Mouse (Mus musculus): ENCODE data around the gene Ttc5. TPM values are rescaled to one million over a fixed set of nuclear protein-coding genes. Genes with fewer than 3 reads are reported as not detected.

Ttc5 gene
- polyA plus RNA-seq, 1 experiment from 2014 or later = 87.1 TPM

DNA sequence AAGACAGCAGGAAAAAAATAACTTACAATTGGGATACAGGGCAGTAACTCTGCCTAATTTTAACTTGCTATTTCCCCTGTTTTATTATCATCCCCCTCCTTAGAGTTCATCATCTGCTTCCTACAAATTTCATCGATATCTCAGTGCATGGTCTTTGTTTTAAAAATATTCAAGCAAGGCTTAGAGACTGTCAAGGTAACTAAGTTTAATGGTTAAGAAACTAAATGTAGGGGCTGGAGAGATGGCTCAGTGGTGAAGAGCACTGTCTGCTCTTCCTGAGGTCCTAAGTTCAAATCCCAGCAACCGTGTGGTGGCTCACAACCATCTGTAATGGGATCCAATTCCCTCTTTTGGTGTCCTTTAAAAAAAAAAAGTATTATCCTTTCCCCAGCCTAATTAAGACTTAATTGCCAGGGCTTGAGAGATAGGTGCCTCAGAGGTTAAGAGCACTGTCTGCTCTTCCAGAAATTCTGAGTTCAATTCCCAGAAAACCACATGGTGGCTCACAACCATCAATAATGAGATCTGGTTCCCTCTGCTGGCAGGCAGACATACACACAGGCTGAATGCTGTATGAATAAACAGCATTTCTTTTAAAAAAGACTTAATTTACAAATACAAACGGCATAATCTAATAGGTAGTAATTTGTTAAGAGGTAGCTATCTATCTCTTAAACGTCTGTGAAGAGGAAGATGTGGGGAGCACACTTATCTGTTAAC is 17.7 kb upstream of the Ttc5 start:
- H3K4me3 ChIP-seq = no peak overlapping the region
- no peaks in the 10 kb centered on the region for H3K36me3 ChIP-seq
- H3K9me3 ChIP-seq = no peaks in the 10 kb centered on the region
- H3K27me3 ChIP-seq = no peaks in the 10 kb centered on the region
- 64% methylated on average over 4 of the region's 4 CpGs for WGBS
- no peak overlapping the region for H3K27ac ChIP-seq
- no peak for ATAC-seq (ENCODE audit: insufficient number of reproducible peaks, insufficient read depth, low FRiP score, low TSS enrichment, low read depth)
- H3K4me2 ChIP-seq = no peak overlapping the region
- no peak overlapping the region for H3K9ac ChIP-seq
- 0 out of 2 replicates have a peak, but pooled peaks cover 2% of the 10 kb centered on the region for H3K4me1 ChIP-seq

DNA sequence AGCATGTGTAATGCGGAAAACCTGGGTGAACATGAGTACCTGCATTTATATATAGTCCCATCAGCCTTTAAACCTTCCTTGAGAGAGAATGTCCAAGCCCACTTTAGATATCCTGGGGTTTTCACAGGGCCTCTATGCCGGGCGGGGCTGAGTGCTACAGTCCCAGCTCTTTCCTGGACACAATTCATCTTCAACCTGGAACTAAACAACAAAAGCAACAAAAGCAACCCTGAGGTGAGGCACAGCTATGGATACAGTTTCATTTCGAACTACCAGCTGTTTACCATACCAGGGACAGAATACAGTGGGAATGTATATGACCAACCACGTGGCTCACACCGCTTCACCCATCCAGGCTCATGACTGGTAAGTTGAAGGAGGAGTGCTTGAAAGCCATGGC is 17.1 kb upstream of the Ttc5 start:
- WGBS = 85% methylated on average over 6 of the region's 6 CpGs
- Histone ChIP-seq H3K4me1 (0 out of 2 replicates have a peak, but pooled peaks cover 2% of the 10 kb centered on the region), H3K4me3 (no peak overlapping the region), H3K27me3 (no peaks in the 10 kb centered on the region), H3K27ac (no peak overlapping the region), H3K36me3 (no peaks in the 10 kb centered on the region), H3K9ac (no peak overlapping the region), H3K9me3 (no peaks in the 10 kb centered on the region), H3K4me2 (no peak overlapping the region)
- no peak for ATAC-seq (ENCODE audit: insufficient number of reproducible peaks, insufficient read depth, low FRiP score, low TSS enrichment, low read depth)

DNA sequence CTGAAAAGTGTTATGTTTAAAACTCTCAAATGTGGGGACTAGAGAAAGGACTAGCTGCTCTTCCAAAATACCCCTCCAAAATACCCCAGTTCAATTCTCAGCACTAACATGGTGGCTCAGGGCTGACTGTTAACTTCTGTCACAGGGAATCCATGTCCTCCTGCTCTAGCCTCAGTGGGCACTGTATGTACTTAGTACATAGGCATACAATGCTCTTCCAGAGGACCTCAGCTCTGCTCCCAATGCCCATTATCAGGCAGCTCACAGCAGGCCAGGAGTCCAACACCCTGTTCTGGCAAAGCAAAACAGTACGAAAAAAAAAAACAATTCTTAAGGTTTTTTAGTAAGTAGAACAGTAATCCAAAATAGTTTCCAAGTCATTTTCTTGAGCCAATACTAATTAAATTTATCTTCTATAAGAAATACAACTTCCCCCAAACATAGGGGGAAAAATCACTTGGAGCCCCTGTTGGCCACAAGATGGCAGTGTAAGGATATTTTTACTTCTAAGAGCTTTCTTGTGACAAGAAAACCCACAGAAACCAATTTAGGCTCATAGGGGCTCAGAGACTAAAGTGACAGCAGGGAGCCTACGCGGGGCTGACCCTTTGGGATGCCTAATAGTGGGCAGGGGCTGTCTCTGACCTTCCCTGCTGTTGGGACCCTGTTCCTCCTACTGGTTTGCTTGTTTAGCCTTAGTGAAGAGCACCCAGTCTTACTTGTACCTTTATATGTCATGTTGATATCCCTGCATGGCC is 14.4 kb upstream of the Ttc5 start:
- no peaks in the 10 kb centered on the region for H3K27me3 ChIP-seq
- H3K9ac ChIP-seq = no peak overlapping the region
- H3K4me2 ChIP-seq = no peak overlapping the region
- H3K27ac ChIP-seq = no peak overlapping the region
- no peak for ATAC-seq (ENCODE audit: insufficient number of reproducible peaks, insufficient read depth, low FRiP score, low TSS enrichment, low read depth)
- WGBS = 7% methylated on average over 3 of the region's 3 CpGs
- no peak overlapping the region for H3K4me3 ChIP-seq
- H3K9me3 ChIP-seq = no peaks in the 10 kb centered on the region
- 0 out of 2 replicates have a peak, but pooled peaks cover 2% of the 10 kb centered on the region for H3K4me1 ChIP-seq
- H3K36me3 ChIP-seq = no peaks in the 10 kb centered on the region

DNA sequence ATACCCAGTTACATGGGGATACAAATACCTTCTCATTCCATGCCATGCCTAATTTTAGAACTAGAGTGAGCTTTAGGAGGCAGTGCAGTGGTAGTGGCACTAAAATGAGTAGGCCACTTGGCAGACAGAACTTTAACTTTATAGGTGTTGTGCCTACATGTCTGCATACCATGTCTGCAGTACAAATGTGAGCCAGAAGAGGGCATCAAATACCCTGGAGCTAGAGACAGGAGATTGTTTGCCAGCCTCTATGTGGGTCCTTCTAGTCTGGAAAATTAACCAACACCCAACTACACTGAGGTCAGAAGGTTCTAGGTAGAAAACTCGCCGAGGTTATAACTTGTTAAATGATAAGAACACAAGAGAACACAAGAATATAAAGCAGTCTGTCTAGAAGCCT is 13.2 kb upstream of the Ttc5 start:
- no peak overlapping the region for H3K4me2 ChIP-seq
- no peak overlapping the region for H3K27ac ChIP-seq
- no peaks in the 10 kb centered on the region for H3K9me3 ChIP-seq
- no peak overlapping the region for H3K4me3 ChIP-seq
- WGBS = 70% methylated on average over 2 of the region's 2 CpGs
- no peaks in the 10 kb centered on the region for H3K36me3 ChIP-seq
- no peaks in the 10 kb centered on the region for H3K27me3 ChIP-seq
- H3K9ac ChIP-seq = no peak overlapping the region
- ATAC-seq (ENCODE audit: insufficient number of reproducible peaks, insufficient read depth, low FRiP score, low TSS enrichment, low read depth) = no peak
- H3K4me1 ChIP-seq = 0 out of 2 replicates have a peak, but pooled peaks cover 2% of the 10 kb centered on the region

DNA sequence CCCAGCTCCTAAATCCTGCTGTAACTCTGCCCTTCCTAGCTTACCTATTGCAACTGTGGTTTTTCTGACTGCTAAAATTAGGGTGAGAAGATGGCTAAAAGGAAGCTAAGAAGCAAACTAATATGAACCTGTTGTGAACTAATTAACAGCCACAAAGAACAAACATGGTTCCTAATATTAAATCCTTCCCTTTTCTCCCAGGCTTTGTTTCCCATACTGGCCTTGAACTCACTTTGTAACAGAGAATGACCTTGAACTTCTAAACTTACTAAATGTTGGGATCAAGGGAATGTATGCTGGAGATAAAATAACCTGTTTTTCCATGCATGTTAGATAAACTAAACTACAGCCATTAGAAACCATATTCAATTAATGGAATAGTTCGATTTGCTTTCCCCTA is 11.1 kb upstream of the Ttc5 start:
- Histone ChIP-seq H3K4me1 (0 out of 2 replicates have a peak, but pooled peaks cover 2% of the 10 kb centered on the region), H3K27ac (no peak overlapping the region), H3K4me3 (no peak overlapping the region), H3K4me2 (no peak overlapping the region), H3K9ac (no peak overlapping the region), H3K9me3 (no peaks in the 10 kb centered on the region), H3K27me3 (no peaks in the 10 kb centered on the region), H3K36me3 (no peaks in the 10 kb centered on the region)
- 77% methylated on average over 1 of the region's 1 CpGs for WGBS
- no peak for ATAC-seq (ENCODE audit: insufficient number of reproducible peaks, insufficient read depth, low FRiP score, low TSS enrichment, low read depth)

DNA sequence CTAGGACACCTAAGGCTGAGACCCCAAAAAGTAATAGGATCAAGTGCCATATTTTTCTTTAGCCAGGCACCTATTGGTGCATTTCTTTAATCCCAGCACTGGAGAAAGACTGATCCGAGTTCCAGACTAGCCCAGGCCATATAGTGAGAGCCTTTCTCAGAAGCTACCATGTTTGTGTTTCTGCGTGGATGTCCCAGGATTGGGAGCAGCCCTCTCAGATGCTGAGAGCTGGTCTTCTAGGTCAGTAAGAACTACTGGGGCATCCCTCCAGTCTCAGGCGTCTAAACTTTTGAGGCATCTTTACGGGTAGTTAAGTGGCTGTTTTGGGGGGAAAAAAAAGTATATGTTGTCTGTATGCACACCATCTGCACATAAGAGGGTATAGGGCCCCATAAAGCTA is 10.6 kb upstream of the Ttc5 start:
- H3K9ac ChIP-seq = no peak overlapping the region
- WGBS = 84% methylated on average over 4 of the region's 4 CpGs
- H3K4me1 ChIP-seq = 0 out of 2 replicates have a peak, but pooled peaks cover 2% of the 10 kb centered on the region
- H3K27ac ChIP-seq = no peak overlapping the region
- H3K4me3 ChIP-seq = no peak overlapping the region
- no peak for ATAC-seq (ENCODE audit: insufficient number of reproducible peaks, insufficient read depth, low FRiP score, low TSS enrichment, low read depth)
- no peaks in the 10 kb centered on the region for H3K27me3 ChIP-seq
- H3K4me2 ChIP-seq = no peak overlapping the region
- H3K9me3 ChIP-seq = no peaks in the 10 kb centered on the region
- H3K36me3 ChIP-seq = no peaks in the 10 kb centered on the region

DNA sequence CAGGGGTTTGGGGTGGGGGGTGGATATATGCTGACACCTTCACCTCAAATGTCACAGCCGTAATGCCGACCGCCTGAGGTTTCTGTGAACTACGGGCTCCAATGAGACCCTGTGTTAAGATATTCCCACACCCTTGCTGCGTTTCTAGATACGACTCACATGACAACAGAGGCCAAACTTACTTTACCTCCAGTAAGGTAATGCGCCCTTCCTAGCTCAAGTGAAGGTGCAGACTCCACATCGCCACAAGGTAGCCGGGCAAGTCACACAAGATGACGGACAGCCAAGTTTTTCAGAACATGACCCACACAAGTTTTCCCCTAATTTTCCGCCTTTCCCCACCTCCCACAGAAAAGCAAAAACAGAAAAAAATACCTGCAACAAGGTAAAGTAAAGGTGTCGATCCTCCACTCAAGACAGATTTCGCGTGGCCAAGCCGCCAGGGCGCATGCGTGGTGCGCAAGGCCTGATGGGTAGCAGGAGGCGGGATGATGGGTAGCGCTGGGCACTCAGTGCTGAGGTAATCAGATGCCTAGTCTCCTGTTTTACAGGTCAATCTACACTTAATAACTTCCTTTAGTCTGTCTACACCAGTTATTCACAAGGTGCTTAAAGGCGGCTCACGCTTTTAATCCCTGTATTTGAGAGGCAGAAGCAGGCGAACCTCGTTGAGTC is 10.1 kb upstream of the Ttc5 start:
- Histone ChIP-seq H3K9ac (no peak overlapping the region), H3K36me3 (no peaks in the 10 kb centered on the region), H3K27me3 (no peaks in the 10 kb centered on the region), H3K27ac (no peak overlapping the region), H3K9me3 (no peaks in the 10 kb centered on the region), H3K4me2 (no peak overlapping the region), H3K4me1 (0 out of 2 replicates have a peak, but pooled peaks cover 2% of the 10 kb centered on the region), H3K4me3 (no peak overlapping the region)
- ATAC-seq (ENCODE audit: insufficient number of reproducible peaks, insufficient read depth, low FRiP score, low TSS enrichment, low read depth) = no peak
- 92% methylated on average over 24 of the region's 24 CpGs for WGBS

DNA sequence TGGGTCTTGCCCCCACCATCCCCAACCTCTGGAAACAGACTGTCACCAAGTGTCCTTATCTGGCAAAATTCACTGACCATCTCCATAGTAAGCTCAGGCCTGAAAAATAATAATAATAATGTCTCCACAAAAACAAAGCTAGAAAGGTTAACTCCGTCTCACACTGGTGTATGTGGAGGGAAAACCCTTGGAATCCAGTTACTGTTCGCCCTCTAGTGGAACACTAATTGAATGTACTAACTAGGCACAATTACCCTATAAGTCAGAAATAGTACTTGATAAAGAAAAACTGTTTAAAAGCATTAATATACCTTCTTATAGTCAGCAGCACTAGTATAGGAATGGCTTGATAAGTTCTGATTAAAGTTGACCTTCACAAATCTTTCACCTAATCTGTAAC is 2.8 kb upstream of the Ttc5 start:
- Histone ChIP-seq H3K27me3 (no peaks in the 10 kb centered on the region), H3K4me2 (no peak overlapping the region), H3K4me1 (peaks cover 8% of the 10 kb centered on the region), H3K4me3 (no peak overlapping the region), H3K9ac (no peak overlapping the region), H3K27ac (no peak overlapping the region), H3K9me3 (no peaks in the 10 kb centered on the region), H3K36me3 (no peaks in the 10 kb centered on the region)
- 7% methylated on average over 2 of the region's 2 CpGs for WGBS
- no peak for ATAC-seq (ENCODE audit: insufficient number of reproducible peaks, insufficient read depth, low FRiP score, low TSS enrichment, low read depth)

DNA sequence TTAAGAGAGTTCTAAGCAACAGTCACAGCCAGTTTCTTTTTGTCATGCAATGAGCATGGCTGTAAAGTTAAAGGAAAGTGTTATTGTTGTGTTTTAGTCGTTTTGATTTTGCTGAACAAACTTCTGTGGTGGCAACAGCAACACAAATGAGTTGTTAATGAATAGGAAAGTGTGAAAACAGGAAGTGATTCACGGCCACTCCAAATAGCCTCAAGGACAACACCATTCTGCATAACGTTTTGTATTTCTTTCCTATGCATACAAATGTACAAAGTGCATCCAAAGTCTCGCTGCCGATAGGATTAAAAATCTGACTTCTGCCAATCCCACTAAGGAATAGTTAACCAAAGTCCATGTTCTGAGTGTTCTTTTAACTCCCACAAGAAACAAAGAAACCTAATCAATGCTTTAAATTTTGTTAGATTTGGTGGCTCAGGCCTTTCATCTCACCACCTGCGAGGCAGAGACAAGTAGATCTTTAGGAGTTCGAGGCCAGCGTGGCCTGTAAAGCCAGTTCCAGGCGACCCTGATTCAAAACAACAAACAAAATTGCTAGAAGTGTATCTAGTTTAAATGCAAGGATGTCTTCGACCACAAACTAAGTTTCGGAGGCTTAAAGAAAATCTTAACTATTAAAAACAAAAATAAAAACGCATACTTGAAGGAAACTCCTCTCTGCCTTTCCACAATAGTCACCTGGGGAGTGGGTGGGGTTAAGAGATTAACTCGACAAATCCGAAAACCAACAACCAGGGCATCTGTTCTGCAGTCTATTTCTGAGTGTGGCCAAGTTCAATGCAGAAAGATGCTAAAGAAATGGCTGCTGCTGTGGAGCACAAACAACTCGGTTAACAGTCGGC is 698 bp downstream of the Ttc5 start:
- no peak for ATAC-seq (ENCODE audit: insufficient number of reproducible peaks, insufficient read depth, low FRiP score, low TSS enrichment, low read depth)
- Histone ChIP-seq H3K4me3 (peak overlapping the region; percentile 84), H3K4me2 (peak overlapping the region; percentile 66), H3K27ac (peak overlapping the region; percentile 68), H3K4me1 (peaks cover 9% of the 10 kb centered on the region), H3K36me3 (peaks cover 27% of the 10 kb centered on the region), H3K9me3 (peaks cover 3% of the 10 kb centered on the region; the same call in 1 of the 2 replicates), H3K27me3 (no peaks in the 10 kb centered on the region), H3K9ac (peak overlapping the region; percentile 82)
- 26% methylated on average over 16 of the region's 16 CpGs for WGBS

DNA sequence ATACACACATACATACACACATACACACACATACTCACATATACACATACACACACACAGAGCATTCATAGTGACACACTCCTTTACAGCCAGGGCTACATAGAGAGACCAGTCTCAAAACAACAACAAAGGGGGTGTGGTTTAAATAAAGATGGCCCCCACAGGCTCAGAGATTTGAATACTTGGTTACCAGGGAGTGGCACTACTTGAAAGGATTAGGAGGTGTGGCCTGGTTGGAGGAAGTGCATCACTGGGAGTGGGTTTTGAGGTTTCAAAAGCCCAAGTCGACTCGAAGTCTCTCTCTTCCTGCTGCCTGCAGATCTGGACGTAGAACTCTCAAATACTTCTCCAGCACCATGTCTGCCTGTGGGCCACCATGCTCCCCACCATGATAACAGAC is 3.2 kb downstream of the Ttc5 start:
- peaks cover 9% of the 10 kb centered on the region for H3K4me1 ChIP-seq
- H3K27me3 ChIP-seq = no peaks in the 10 kb centered on the region
- H3K9ac ChIP-seq = no peak overlapping the region
- no peak overlapping the region for H3K4me3 ChIP-seq
- no peak overlapping the region for H3K27ac ChIP-seq
- ATAC-seq (ENCODE audit: insufficient number of reproducible peaks, insufficient read depth, low FRiP score, low TSS enrichment, low read depth) = no peak
- peaks cover 3% of the 10 kb centered on the region; the same call in 1 of the 2 replicates for H3K9me3 ChIP-seq
- 95% methylated on average over 3 of the region's 3 CpGs for WGBS
- peaks cover 38% of the 10 kb centered on the region for H3K36me3 ChIP-seq
- H3K4me2 ChIP-seq = no peak overlapping the region

DNA sequence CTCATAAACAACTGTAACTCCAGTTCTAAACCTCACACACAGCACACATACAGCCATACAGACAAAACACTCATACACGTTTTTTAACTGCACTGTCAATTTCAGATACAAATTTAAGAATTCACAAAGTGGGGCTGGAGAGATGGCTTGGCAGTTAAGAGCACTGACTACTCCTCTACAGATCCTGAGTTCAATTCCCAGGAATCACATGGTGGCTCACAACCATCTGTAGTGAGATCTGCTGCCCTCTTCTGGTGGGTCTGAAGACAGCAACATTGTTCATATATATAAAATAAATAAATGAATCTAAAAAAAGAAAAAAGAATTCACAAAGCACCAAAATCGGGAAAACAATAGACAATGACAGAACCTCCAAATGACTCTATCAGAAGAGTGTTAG is 14.0 kb downstream of the Ttc5 start:
- Histone ChIP-seq H3K27me3 (no peaks in the 10 kb centered on the region), H3K4me3 (no peak overlapping the region), H3K4me2 (no peak overlapping the region), H3K36me3 (peaks cover 86% of the 10 kb centered on the region), H3K27ac (no peak overlapping the region), H3K4me1 (no peaks in the 10 kb centered on the region), H3K9ac (no peak overlapping the region), H3K9me3 (no peaks in the 10 kb centered on the region)
- ATAC-seq (ENCODE audit: insufficient number of reproducible peaks, insufficient read depth, low FRiP score, low TSS enrichment, low read depth) = no peak
- 81% methylated on average over 2 of the region's 2 CpGs for WGBS
